Mouse (Mus musculus) layer of hippocampus, adult 9-10 months (tissue): ENCODE measurements around the gene Atp13a5.

Experiments
- DNase-seq: peaks from one replicate; pipeline ENCODE4 v3.0.0; 2022; ENCODE audit warnings: low spot score

Atp13a5 gene

DNA sequence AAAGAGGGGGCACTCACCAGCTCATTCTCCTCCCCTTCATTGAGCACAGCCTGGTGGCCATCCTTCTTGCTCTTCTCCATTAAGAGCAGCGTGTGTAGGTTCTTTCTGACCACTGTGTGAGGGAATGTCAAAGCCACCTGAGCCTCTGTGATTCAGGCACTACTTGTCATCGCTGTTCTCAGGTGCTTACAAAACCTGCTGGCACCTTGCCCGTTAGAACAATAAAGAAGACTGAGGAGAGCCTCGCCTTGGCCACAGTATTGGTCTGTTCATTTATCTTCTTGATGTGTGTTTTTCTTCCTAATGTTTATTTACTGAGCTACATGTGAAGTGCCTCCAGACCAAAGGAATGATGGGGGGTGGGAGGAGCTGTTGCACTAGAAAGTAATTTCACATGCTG, at the start of gene Atp13a5:
Gene Atp13a5 (minus strand): TSS at position 275 of the 400 bp plus-strand sequence.
- DNase-seq = no peak

DNA sequence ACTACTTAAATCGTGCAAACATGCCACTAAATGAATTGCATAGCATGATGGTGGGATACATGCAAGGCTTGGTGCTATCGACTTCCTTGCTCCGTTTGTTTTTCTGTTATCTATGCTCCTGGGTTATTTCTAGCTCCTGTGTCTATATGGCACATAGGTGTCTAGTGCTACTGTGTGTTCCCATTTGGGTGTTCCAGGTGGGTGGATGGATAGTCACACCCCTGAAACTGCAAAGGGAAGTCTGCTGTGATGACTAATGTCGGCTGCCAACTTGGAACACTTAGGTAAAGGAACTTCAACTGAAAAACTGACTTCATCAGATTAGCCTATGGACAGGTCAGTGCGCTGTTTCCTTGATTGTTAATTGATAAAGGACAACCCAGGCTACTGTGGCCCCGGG, 36.3 kb upstream of the Atp13a5 start:
- no peak for DNase-seq

DNA sequence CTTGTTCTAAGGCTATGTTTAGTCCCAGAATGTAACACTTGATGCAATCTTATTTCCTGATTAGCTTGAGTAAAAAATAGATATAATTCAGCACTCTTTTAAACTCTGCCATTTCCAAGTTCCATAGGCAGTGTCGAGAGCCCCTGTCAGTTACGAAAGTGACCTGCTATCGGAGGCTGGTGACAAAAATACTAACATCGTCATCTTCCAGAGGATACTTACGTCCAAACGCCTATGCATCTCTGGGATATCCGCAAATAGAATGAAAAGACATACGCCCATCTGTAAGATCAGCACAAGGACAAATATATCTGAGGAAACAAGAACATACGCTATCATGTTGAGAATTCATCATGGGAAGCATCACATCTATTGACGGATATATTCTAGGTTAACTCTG, 28.8 kb upstream of the Atp13a5 start:
- no peak for DNase-seq

DNA sequence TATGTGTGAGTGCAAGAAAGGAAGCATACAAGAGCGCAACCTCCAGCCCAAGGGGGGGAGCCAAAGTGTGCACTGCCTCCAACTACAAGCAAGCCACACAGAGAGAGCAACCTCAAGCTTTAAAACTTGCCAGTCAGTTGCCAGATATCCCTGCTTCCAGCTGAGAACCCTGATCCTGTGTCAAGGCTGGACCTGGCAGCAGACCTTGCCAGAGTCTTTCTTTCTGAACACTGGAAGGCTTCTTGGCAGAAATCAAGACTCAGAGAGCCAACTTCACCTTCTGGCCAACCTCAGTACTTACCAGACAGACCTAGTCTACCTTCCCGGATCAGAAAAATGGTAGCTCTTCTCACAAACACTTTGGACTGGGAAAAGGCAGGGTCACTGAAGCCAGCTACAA, 20.5 kb upstream of the Atp13a5 start:
- no peak for DNase-seq

DNA sequence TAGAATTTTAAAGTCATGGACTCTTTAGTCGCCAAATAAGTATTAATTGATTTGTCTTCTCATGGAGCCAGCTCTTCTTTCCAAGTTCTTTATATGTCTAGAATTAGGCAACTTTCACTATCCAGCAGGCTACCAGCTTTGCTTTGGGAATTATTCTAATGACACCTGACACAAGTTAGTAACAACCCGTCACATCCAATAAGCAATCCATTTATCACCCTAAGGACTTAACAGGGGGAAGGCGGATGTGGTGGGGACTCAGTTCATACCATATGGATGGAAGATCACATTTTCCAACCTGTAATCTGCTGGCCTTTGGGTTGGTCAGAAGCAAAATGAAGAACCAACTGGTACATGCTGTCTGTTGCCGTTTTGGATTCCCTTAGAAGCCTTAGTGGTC, 6.2 kb upstream of the Atp13a5 start:
- DNase-seq = no peak

GRCm38 (mm10) chr16:29374636-29375035, 3.9 kb downstream of the Atp13a5 start:
- DNase-seq = no peak

GRCm38 (mm10) chr16:29331351-29332044, 47.0 kb downstream of the Atp13a5 start:
- DNase-seq = no peak

DNA sequence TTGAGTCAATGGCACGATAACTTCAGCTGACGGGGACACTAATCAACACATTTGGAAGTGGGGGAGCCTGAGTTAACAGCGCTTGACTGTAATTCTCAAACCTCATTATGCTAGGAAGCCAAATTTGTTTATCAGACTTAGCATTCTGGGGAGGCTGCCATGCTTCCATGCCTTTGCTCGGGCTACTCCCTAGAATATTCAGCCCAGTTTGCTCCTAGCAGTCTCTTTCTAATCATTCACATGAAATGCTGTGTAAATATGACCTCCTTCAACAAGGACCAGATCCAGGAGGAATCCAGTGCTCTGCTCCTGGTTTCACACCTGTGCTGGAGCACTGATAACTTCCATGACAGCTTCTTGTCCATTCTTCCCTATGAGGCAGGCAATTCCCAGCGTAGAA, 47.6 kb downstream of the Atp13a5 start:
- no peak for DNase-seq

DNA sequence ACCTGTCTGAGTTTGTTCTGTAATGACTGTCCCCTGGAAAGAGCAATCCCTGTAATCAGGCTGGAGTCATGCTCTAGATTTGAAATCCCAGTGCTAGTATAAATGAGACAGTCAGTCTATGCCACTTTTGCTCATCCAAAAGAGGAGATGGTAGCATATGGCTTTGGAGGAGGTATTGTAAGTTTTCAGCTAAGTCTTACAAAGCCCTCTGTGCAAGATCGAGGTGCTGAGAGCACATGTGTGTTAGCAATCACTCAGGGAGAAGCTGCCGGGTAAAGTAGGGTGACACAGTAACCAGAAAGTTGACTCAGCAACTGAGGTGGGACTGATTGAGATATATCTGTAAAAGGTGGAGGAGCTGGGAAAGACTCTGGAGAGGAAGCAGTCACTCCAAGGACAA, 49.3 kb downstream of the Atp13a5 start:
- DNase-seq = no peak

GRCm38 (mm10) chr16:29327910-29328309, 50.6 kb downstream of the Atp13a5 start:
- no peak for DNase-seq

DNA sequence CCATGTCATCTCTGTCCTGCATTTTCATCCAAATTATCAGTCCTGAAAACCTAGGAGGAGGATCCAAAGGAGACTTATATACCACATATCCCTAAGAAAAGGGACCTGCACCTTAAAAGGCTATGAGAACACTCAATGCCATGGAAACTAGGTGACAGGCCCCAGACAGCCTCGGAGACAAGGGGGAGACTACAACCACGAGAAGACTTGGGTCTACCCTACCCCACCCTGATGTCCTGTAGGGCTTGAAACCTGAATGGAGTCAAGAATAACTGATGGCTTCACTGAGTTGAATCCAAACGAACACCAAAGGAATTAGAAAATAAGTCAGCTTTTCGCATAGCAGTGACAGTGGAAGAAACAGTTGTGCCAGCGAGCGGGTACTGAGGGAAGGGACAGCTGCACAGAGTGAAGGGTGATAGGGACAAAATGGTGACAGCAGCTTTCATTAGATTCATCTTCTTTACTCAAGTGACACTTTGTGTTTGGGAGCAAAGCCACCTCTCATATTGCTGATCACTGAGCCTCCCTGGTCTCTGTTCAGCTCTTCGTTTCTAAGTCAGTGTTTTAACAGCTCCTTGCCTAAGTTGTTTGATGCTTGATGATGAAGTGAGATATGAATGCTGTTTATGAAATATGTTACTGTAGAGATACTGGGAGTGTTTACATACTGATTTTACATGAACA, 53.2 kb downstream of the Atp13a5 start:
- DNase-seq = no peak

- no peak for DNase-seq
Observed at GRCm38 (mm10) chr16:29320717-29321116, 57.8 kb downstream of the Atp13a5 start.

DNA sequence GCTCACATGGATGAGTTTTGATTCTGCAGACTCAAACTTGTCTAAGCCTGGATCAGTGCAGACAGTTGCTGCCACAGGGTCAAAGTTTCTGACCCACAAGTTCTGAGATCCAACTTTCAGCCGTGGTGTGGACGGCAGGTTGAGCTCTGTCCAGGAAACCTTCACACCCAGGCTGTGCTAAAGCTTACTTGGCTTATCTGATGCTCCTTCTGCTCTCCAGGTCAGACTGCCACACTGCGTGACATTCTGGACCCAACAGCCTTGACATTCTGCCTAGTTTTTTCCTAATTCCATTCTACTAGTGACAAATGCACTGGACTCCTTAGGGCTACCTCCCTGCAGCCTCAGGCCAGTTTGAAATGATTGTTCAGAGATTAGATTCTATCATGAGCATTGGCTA, 63.1 kb downstream of the Atp13a5 start:
- no peak for DNase-seq

GRCm38 (mm10) chr16:29314991-29315390, 63.5 kb downstream of the Atp13a5 start:
- DNase-seq = no peak

- DNase-seq = no peak
Observed at GRCm38 (mm10) chr16:29297555-29298021, 80.9 kb downstream of the Atp13a5 start.

GRCm38 (mm10) chr16:29280691-29281090, 97.8 kb downstream of the Atp13a5 start:
- no peak for DNase-seq

- no peak for DNase-seq
Observed at GRCm38 (mm10) chr16:29254325-29254724, 124.2 kb downstream of the Atp13a5 start.

DNA sequence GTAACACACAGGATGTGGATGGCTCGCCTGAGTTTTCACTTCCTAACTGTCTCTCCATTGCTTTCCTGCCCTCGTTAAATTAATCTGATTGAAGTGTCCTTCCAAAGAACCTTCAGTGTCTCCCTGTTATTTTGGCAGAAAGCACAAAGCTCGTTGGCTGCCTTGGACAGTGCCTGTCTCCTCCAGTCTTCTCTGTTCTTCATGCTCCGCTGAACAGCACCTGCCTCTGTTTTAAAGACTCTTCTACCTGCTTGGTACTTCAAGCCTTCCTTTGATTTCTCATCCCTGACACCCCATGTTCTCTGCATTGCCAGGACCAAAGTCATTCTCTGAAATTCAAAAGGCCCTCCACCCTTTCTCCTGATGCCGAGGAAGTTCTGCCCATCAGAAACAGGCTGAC, 142.6 kb downstream of the Atp13a5 start:
- DNase-seq = no peak

- DNase-seq = no peak
Observed at GRCm38 (mm10) chr16:29216395-29217295, 161.9 kb downstream of the Atp13a5 start.

- DNase-seq = no peak
Observed at GRCm38 (mm10) chr16:29209605-29210411, 168.7 kb downstream of the Atp13a5 start, which contains the start of gene Hrasls. Gene Hrasls (plus strand): TSS chr16:29209695.

DNA sequence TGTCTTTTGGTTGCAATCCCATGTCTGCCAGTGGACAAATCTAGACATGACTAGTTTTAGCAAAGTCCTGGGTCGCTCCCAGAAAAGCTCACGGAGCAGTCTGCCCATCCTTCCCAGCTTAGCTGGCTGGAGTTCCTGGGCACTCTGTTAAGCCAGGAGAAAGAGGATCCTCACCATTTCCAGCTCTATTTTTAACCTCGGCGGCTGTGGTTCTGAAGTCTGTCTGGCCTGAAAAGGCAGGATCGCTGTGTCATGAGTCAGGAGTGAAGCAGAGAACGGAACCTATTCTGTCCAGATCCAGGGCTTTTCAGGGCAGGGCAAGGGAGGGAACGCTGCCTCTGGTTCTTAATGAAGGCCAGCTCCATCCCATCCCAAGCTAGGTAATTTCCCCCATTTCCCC, 169.7 kb downstream of the Atp13a5 start:
- DNase-seq = no peak

DNA sequence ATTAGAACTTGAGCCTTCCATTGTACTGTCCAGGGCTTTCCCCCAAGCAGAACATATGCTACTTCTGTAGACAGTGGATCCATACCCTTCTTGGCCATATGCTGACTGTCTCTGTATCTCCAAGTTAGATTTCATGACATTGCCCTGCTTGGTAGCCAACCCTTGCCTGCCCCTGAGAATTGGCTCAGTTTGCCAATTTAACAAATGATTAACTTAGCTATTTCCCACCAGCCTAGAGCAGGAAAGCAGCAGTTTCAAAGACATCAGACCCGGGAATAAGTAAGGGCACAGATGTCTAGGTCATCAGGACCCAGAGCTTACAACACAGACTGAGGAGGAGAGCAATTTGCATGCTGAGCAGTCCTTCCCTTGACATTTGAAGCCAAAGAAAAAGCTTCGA, 173.0 kb downstream of the Atp13a5 start:
- no peak for DNase-seq
